Mouse (Mus musculus) lung, adult 2 months (tissue): ENCODE results near the gene Sebox. TPM values are rescaled to one million over a fixed set of nuclear protein-coding genes. Genes with fewer than 3 reads are reported as not detected.

Experiments used
- DNase-seq: peaks from one replicate; pipeline ENCODE4 v3.0.0; 2022
- H3K4me1 ChIP-seq: fragments of 200-500 bp; 2 replicates; pipeline ENCODE4 v1.6.1; 2011; ENCODE audit warnings: low read length; ENCODE audit not compliant: control insufficient read depth, insufficient read depth
- H3K4me3 ChIP-seq: fragments of 200-500 bp; replicated peaks from 2 replicates; pipeline ENCODE3; 2011; ENCODE audit warnings: low read depth, mild to moderate bottlenecking, control low read depth, low read length; ENCODE audit errors: extremely low read depth
- CTCF ChIP-seq: fragments of 200-500 bp; IDR thresholded peaks from 2 replicates; pipeline ENCODE4 v1.5.1; 2011; ENCODE audit warnings: mild to moderate bottlenecking, low read length, control low read depth; ENCODE audit not compliant: insufficient read depth
- POLR2A ChIP-seq: fragments of 200-500 bp; IDR thresholded peaks from 2 replicates; pipeline ENCODE4 v1.6.1; 2011; ENCODE audit warnings: low read depth, mild to moderate bottlenecking, control low read depth, low read length, borderline replicate concordance; ENCODE audit errors: extremely low read depth
- WGBS: fragments of 180-500 bp; shearing (Covaris S2); methylation state at CpG from one replicate; pipeline ENCODE4 v1.1.7; 2018; 5-methylcytosine and 5-hydroxymethylcytosine counted together
- polyA plus RNA-seq: library from polyadenylated mRNA; depleted of rRNA; stranded (reverse); fragments of >200 nt; gene quantifications from 2 replicates; pipeline ENCODE4 v1.2.3, GENCODE M21; 2012

Gene Sebox
- polyA plus RNA-seq, 1 experiment = 0.11 TPM

DNA sequence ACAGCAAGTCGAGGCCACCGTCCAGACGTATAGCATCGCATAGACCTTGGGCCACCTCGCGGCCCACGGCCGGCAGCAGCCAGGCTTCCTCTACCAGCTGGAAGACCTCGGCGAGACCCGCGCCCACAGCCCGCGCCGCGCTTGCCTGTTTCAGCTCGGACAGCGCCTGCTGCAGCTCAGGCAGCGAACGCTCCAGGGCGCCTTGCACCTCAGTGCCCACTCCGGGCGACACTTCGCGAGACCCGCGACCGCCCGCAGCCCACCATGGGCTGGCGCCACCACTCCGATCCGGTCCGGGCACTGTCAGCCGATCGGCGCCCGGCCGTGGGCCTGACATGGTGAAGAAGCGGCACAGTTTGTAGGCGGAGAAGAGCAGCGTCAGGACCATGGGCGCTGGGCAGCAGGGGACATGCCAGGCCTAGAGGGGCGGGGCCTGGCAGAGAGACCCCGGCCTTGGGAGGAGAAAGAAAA, 6.1 kb upstream of the Sebox start:
- no peak for TF ChIP-seq CTCF
- TF ChIP-seq POLR2A = no peak
- under 1% methylated on average over 44 of the region's 44 CpGs for WGBS
- DNase-seq = no peak
- Histone ChIP-seq H3K4me1 (peaks cover 5% of the 10 kb centered on the region; the same call in 1 of the 2 replicates), H3K4me3 (peak overlapping the region; percentile 40)

- peak; percentile 89 for DNase-seq
- TF ChIP-seq POLR2A = peak; percentile 59; the same call in 1 of the 2 replicates
- no peak for TF ChIP-seq CTCF
- H3K4me1 ChIP-seq = peaks cover 5% of the 10 kb centered on the region; the same call in 1 of the 2 replicates
- WGBS = 3% methylated on average over 36 of the region's 36 CpGs
- H3K4me3 ChIP-seq = peak within 1 kb of the TSS; percentile 40
These were observed 5.4 kb upstream of the Sebox start, which contains the start of gene Sarm1 for GRCm38 (mm10) chr11:78497544-78498522. Gene Sarm1, minus strand, starts transcription at chr11:78497754.

DNA sequence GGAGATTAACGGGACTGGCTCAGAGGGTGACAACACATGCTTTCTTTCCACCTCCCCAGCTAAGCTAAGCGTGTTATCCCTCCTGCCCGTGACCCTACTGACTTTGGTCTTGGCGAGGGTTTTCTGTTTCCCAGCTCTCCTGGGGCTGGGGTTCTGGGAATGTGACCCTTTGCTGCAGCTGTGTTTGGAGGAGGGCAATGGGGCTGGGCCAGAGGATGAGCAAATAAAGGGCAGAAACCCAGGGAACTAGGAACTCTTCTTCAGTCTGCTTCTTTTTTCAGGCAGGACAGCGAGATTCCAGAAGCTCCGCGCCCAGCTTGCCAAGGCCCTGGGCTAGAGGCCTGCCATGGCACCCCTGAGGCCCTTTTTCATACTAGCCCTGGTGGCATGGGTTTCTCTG, 4.2 kb upstream of the Sebox start, which contains the start of gene Vtn:
TSS of gene Vtn (plus strand) at position 88 of the 400 bp plus-strand sequence.
- DNase-seq = no peak
- Histone ChIP-seq H3K4me3 (no peak within 1 kb of the TSS), H3K4me1 (peaks cover 5% of the 10 kb centered on the region; the same call in 1 of the 2 replicates)
- 55% methylated on average over 7 of the region's 7 CpGs for WGBS
- TF ChIP-seq CTCF (no peak), POLR2A (0 out of 2 replicates have a peak, but pooled peaks have one; percentile 9)

- DNase-seq = no peak
- 44% methylated on average over 16 of the region's 16 CpGs for WGBS
- no peak for TF ChIP-seq CTCF
- no peak for TF ChIP-seq POLR2A
- H3K4me1 ChIP-seq = peaks cover 5% of the 10 kb centered on the region; the same call in 1 of the 2 replicates
- no peak overlapping the region for H3K4me3 ChIP-seq
These were observed 3.7 kb upstream of the Sebox start for GRCm38 (mm10) chr11:78499543-78499942.

DNA sequence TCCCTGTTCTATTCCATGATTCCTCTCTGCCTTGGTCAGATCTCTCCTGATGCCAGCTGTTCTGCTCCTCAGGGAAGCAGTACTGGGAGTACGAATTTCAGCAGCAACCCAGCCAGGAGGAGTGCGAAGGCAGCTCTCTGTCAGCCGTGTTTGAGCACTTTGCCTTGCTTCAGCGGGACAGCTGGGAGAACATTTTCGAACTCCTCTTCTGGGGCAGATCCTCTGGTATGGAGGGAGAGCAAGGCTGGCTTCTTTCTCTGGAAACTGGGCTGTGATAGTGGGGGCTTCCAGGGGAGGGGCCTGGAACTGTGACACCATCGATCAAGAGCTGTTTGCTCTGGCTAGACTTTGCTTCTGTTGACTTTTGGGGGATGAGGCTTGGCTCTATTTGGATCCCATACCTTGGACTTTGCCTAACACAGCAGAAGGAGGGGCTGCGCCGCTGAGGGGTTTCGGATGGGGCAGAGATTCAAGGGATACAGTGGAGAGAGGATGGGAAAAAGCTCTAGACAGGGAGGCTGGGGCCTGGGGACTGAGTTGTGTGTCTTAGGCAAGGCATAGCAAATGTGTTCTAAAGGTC, 2.5 kb upstream of the Sebox start:
- no peak overlapping the region for H3K4me3 ChIP-seq
- WGBS = 58% methylated on average over 9 of the region's 9 CpGs
- TF ChIP-seq CTCF (no peak), POLR2A (no peak)
- no peak for DNase-seq
- H3K4me1 ChIP-seq = peaks cover 5% of the 10 kb centered on the region; the same call in 1 of the 2 replicates

DNA sequence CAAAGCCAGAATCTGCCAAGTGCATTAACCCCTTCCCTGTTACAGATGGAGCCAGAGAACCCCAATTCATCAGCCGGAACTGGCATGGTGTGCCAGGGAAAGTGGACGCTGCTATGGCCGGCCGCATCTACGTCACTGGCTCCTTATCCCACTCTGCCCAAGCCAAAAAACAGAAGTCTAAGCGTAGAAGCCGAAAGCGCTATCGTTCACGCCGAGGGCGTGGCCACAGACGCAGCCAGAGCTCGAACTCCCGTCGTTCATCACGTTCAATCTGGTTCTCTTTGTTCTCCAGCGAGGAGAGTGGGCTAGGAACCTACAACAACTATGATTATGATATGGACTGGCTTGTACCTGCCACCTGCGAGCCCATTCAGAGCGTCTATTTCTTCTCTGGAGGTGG, 1.7 kb upstream of the Sebox start:
- WGBS = 74% methylated on average over 20 of the region's 20 CpGs
- TF ChIP-seq CTCF (no peak), POLR2A (no peak)

GRCm38 (mm10) chr11:78505430-78505829, 2.2 kb downstream of the Sebox start:
- WGBS = 84% methylated on average over 3 of the region's 3 CpGs
- TF ChIP-seq POLR2A = no peak
- TF ChIP-seq CTCF = no peak
- no peaks in the 10 kb centered on the region for H3K4me1 ChIP-seq
- no peak overlapping the region for H3K4me3 ChIP-seq
- DNase-seq = no peak

More for the DNA sequence above, 1.7 kb upstream of the Sebox start:
- no peak for DNase-seq
- H3K4me1 ChIP-seq = peaks cover 5% of the 10 kb centered on the region; the same call in 1 of the 2 replicates
- no peak overlapping the region for H3K4me3 ChIP-seq

GRCm38 (mm10) chr11:78509148-78509547, 5.9 kb downstream of the Sebox start:
- peaks cover 5% of the 10 kb centered on the region; the same call in 1 of the 2 replicates for H3K4me1 ChIP-seq
- TF ChIP-seq POLR2A (no peak), CTCF (peak; percentile 47)
- 88% methylated on average over 5 of the region's 5 CpGs for WGBS
- DNase-seq = no peak
- H3K4me3 ChIP-seq = no peak overlapping the region

DNA sequence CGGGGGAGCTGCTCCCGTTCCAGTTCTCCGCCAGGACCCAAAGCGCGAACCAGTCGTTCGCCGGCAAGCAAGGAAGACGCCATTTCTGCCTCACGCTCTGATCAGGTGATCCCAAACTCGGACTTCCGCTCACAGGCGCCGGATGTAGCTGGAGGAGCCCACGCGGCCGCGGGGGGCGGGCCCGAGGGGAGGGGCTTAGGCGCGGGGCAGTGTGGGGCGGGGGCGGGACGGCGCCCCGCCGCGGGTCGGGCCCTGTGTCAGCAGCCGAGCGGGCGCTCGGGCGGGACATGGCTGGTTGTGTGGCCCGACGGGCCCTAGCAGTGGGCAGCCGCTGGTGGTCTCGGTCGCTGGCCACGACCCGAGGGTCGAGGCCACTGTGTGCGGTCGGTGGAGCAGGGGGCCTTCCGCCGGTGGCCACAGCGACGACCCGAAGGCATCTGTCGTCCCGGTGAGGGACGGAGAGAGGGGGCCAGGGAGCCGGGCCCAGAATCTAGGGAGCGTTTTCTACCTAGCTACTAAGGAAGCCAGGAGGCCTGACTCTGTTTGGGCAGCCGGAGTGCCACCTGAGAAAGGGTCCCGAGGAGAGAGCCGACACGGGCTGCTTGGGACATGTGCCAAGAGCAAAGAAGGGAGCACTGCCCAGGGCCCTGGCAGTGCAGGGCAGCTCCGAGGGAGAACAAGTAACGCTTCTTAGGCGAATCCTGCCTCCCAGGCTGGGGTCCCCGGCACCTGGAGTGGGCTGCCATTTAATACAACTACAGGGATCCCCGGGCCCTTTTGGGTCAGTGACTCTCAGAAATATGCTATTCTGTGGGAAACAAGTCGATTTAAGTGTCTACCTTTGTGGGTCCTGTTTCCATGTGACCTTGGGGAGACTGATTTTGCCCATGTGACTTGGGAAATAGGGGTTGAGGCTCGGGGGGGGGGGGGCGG, 9.0 kb downstream of the Sebox start, which contains the start of the genes Tmem199 and Poldip2:
TSS of gene Tmem199 (minus strand) at position 148 of the 933 bp plus-strand sequence.
TSS of gene Poldip2 (plus strand) at position 169 of the 933 bp plus-strand sequence.
- WGBS = under 1% methylated on average over 67 of the region's 67 CpGs
- Histone ChIP-seq H3K4me3 (peak within 1 kb of the TSS; percentile 95), H3K4me1 (peaks cover 5% of the 10 kb centered on the region; the same call in 1 of the 2 replicates)
- DNase-seq = peak; percentile 81
- TF ChIP-seq POLR2A = peak; percentile 76; the same call in 1 of the 2 replicates
- TF ChIP-seq CTCF = no peak
